Mouse (Mus musculus) gastrocnemius, adult 8-10 months (tissue): ENCODE results near the gene Slc23a2. TPM values are rescaled to one million over a fixed set of nuclear protein-coding genes. Genes with fewer than 3 reads are reported as not detected.

Source experiments
- DNase-seq, 2 experiments: peaks; one replicate each; pipeline ENCODE4 v3.0.0; 2022; ENCODE audit warnings: low spot score in 2 of 2
- total RNA-seq, 4 experiments: library from RNA; stranded (reverse); gene quantifications; 2 replicates each; pipeline ENCODE4 v1.2.4; 2022

Slc23a2 gene
- total RNA-seq, 4 experiments from 2014 or later: 8.0 to 10.3 (median 9.6) TPM

DNA sequence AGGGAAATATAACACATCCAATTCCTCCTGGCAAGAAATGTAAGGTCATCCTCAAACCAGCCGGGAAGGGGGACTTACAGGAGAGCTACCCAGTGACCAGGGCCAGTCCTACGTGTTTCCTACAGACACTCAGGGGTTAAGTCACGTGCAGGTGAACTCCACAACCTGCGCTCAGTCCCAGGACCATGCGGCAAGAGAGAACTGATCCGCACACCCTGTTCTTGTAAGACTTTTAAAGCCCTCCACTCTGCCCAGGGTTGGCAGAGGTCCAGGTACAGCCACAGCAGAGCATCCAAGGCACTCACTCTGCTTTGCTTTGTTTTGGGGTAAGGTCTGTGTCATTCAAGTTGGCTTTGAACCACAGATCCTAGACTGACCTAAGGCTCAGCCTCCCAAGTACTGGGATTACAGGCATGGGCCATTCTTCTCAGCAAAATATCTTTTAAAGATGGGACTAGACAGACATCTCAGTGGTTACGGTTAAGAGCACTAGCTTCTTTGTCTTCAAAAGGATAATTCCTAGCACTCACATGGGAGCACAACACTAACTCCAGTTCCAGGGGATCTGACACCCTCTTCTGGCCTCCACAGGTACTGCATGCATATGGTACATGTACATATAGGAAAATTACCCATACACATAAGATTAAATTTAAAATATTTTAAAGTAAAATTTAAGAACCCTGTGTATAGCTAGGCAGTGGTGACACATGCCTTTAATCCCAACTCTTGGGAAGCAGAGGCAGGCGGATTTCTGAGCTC is 8.9 kb downstream of the Slc23a2 start:
- DNase-seq: no peak

DNA sequence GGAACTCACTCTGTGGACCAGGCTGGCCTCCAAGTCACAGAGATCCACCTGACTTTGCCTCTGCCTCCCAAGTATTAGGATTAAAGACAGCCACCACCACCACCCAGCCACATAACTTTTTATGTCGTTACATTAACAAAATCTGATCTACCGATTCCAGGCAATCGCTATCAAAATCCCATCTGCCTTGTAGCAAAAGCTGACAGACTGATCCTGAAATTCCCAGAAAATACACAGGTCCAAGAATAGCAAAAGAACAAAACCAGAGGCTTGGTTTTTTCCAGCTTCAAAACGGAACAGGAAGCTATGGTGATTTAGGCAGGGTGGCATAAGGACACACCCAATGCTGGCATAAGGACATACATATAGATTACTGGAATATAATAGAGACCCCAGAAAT is 10.2 kb downstream of the Slc23a2 start:
- no peak for DNase-seq

DNA sequence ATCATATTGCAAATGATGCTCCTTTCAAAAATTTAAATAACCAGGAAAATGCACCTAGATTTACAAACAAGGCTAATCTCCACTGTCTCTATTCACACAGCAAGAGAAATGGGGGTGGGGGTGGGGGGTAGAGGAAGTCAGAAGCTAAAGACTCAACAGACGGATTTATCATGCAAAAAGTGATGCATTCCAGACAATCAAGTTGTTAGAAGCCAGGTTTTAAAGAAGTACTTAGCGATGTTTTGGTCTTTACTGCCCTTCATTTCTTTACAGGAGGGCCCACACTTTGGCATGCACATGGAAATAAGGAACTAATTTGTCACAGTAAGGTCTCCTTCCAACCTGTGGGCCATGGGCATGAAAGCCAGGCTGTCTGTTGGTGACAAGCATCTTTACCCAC is 11.5 kb downstream of the Slc23a2 start:
- no peak for DNase-seq

DNA sequence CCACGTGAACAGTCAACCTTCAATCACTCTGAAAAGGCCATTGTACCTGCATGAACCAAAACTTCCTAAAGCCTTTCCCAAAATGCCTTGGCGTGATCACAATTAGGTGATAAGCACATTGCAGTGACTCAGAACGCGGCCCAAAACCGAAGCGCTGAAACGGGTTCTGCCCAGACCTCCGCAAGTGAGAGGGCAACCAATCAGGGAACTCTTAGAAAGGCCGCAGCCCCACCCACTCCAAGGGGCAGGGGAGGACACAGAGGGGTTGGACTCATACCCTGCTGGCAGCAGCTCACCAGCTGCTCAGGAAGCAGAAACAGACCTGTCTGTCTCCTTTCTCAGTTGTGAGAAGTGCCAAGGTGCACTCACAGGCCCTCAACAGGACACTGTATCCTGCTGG is 13.6 kb downstream of the Slc23a2 start:
- peak in 1 of 2 experiments; percentile 74 for DNase-seq

DNA sequence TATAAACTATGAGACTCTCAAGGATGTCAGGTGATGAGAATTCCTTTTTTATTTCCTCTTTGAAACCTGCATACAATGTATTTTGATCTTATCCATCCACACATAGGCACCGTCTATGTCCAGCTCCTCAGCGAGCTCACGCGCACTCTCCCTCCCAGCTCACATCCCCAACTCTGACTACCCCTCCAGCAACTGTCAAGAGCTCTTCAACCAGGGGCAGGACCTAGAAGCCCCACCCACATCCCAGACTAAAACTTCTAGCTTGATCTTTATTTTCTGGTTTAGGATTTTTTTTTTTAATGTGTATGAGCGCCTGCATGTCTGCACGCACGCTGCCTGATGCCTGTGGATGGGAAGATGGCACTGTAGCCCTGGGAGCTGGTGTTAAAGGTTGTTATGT is 14.9 kb downstream of the Slc23a2 start:
- DNase-seq: no peak

DNA sequence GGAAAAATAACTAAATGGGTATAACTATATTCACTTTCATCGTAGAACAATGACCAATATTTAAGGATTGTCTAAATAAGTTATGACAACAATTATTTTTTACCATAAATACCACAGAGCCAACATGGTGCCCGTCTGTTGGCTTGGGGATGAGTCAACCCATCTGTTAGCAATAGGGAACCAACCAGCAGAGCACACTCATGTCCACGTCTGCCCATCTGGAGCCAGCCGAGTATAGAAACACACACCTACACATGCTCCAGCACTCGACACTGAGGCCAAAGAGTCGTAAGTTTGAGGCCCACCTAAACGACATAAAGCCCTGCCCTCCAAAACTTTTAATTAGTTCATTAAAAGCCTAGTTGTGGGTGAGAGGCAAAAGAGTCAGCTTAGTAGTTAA is 15.7 kb downstream of the Slc23a2 start:
- no peak for DNase-seq

DNA sequence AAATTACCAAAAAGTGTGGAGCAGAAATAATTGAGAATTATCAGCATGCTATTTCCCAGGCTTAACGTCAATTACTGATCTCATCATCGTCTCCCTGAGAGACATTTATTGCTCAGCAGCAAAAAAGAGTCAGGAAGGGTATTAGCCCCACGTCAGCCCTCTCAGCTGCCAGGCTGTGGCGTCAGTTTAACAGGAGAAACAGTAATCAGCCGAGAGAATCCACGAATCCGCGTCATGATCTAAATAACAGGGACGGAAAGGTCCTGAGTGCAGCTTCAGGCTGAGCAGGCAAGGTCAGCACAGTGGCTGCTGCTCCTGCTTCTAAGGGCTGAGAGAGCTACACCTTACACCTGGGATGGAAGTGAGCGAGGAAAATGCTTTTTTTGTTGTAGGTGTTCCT is 17.0 kb downstream of the Slc23a2 start:
- no peak for DNase-seq

DNA sequence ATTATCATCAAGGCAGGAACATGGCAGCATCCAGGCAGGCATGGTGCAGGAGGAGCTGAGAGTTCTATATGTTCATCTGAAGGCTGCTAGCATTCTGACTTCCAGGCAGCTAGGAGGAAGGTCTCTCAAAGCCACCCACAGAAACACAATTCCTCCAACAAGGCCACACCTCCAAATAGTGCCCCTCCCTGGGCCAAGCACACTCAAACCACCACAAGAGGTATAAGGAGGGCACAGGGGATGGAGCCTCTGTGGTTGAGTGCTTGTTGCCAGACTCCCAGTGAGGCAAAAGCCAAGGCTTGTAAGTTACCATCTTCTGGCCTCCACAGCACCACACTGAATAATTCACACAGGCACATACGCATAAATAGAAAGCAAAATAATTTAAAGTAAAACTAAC is 18.6 kb downstream of the Slc23a2 start:
- DNase-seq: no peak

DNA sequence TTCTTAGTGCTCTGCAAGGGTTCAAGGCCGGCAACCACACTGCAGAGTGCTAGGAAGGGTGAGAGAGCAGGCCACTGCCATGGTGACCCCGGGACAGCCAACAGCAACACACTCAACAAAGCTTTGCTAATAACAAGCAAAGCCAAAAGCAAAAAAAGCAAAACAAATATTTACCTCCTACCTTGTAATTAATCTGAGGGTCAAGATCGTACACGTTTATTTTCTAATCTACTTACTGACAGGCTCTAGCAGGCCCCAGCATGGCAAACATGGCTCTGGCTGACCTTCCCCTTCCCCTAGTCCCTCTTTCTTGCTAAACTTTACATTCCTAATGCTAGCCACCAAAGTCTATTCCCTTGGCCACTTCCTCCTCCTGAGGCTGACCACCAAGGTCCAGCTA is 21.8 kb downstream of the Slc23a2 start:
- DNase-seq: no peak

DNA sequence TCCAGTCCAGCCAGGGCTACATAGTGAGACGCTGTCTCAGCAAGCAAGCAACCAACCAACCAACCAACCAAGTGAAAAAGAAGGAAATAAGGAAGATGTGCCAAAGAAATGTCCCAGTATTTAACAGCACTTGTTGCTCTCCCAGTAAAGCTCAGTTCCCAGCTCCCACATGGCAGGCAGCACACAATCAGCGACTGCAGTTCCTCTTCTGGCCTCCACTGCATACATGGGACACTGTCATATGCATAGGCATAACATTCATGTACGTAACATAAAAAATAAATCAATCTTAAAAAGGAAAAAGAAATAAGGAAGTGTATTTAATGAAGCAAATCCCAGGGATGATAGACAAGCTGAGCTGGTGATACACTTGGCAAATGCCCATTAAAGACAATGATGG is 23.9 kb downstream of the Slc23a2 start:
- no peak for DNase-seq

DNA sequence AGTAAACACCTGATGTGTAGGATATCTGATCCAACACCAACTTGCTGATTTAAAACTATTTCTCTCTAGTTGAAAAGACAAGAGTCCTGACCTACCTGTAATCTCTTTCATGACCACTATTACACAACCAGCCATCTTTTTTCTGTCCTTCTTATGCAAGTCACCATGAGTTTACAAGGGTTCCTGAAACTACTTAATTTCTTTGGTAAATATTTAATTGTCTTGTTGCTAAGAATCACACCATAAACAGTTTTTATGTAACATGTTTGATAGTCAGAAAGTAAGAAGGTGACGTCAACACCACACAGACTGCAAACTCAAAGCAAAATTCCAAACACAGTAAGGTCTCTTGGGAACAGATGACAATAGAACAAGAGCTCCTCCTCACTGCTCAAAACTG is 26.3 kb downstream of the Slc23a2 start:
- DNase-seq: no peak

DNA sequence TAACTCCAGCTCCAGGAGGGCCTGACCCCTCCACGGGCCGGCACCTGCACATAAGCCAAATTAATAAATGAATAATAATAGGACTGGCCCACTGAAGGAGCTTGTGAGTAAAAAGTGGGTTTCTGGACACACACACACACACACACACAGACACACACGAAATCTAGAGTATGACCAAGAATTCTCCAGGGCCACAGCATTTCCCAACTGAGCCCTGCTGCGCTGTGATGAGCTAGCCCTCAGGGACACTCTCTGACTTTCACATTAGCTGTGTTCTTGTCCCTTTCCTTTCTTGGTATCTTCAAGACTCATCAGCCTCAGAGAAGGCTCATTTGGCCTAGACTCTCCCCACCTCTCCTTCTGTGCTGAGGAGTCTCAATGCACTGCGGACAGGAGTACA is 29.0 kb downstream of the Slc23a2 start:
- DNase-seq: no peak

DNA sequence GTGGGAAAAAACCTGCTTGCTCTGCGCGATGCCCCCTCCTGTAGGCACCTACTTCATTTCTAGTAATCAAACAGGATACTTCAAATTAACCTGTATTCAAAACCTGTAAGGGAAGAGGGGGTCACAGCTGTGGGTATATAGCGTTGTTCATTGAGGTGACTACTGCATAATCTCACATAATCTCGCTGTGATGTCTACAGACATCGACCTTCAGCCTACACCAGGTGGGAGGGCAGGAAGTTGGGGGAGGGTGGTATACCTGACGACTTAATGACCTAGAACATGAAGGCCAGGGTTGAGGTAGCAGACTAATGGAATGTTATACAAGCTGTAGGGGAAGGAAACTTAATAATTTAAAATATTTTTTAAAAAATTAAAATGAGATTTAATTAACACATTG is 29.6 kb downstream of the Slc23a2 start:
- no peak for DNase-seq

DNA sequence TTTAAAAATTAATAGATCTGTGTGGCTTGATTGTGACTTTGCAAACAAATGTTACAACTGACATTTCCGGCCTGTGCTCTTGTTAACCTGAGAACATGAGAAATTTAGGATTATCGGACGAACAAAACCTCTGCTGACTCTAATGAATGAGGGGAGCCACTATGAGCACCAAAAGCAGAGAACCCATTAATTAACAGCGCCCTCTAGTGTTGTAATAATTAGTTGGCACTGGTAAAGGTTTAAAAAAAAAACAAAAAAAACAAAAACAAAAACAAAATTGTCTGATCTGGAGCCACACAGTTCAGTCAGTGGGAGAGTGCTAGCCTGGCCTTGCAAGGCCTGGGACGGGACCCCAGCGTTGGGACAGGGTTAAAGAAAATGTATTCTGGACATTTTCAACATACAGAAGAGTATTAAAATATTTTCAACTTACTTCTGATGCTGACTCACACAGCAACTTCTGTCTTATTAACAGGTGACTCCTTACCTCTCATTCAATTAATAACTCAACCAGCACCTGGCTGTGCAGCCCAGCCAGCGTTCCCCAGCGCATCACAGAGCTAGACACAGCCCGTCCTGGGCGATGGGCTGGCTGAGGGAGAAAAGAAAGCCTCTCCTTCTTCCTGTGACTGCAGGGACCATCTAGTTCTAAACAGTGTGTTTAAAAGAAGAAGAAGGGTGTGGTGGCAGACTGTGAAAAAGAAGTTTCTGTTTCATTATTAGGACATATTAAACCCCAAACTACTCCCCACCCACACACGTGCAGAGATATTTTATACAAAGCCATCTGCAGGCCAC is 30.7 kb downstream of the Slc23a2 start:
- no peak for DNase-seq

DNA sequence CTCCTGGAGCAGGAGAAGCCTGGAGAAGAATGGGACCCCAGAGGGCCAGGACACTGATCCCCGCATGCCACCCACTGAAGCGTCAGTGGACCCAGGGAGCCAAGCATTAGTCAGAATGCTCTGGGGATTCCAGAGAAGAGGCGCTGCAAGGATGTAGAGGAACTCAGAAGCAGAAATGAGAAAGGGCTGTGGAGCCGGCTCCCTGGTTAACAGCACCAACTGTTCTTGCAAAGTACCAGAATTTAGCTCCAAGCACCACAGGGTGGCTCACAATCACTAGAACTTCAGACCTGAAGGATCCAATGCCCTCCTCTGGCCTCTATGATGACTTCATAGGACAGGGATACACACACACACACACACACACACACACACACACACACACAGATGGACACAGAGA is 32.6 kb downstream of the Slc23a2 start:
- DNase-seq: no peak

DNA sequence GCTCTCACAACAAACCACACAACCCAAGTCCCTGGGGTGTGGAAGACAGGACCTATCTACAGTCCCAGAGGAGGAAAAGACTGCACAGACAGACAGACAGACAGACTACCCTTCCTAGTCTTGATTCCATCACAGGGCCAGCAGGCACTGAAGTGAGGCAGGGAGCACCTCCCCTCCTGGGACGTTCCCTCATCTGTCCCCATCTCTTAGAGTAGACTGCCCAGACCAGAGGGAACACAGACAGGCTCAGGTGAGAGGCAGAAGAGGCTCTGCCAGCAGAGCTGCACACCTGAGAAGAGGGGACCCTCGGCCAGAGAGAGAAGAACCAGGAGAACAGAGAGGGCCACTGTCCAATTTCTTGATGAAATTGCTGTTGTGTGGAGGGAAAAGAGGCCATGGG is 33.0 kb downstream of the Slc23a2 start:
- DNase-seq: no peak

DNA sequence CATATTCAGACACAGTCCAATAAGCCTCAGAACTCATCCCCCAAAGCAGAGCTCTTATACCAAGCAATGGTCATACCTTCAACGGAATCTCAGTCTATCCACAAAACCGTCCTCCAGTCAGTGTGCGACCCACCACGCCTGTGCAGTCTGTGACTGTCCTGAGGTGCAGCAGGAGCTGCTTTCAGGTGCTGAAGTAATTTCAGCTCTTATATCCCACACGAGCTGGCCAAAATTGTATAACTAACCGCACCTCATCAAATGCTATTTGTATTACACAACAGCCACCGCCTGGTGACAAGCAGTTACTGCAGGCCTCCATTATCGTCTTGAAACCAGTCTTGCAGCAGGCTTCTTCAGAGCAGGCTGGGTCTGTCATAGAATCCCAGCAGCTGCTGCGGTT is 33.6 kb downstream of the Slc23a2 start:
- peak; percentile 37 for DNase-seq

DNA sequence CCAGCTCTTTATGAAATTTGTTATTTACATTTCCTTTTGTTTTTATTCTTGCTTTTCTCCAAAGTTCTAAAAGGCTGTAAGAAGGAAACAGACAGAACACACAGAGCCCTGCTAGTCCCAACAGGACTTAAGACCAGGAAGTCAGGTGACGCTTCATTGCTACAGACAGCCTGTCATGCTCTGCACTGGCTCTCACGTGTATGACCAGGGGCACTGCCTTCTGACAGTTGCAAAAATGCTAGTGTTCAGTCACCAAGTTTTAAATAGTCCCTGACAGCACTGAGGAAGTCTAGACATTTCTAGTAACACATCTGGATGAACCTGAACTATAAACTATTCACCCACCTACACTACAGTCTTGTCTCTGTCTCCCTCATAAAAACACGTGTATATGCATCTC is 34.2 kb downstream of the Slc23a2 start:
- no peak for DNase-seq

DNA sequence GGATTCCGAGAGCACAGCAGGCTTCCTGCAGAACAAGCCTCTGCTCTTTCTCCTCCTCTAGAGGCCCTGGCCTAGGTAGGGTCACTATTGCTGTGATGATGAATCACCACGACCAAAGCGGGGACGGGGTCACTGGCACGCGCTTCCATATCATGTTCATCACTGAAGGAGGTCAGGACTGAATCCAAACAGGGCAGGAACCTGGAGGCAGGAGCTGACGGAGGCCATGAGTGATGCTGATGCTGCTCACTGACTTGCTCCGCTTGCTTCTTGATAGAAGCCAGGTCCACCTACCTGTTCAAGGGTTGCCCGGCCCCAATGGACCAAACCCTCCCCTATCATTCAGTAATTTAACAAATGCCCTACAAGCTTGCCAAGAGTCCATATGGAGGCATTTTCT is 35.9 kb downstream of the Slc23a2 start:
- no peak for DNase-seq

DNA sequence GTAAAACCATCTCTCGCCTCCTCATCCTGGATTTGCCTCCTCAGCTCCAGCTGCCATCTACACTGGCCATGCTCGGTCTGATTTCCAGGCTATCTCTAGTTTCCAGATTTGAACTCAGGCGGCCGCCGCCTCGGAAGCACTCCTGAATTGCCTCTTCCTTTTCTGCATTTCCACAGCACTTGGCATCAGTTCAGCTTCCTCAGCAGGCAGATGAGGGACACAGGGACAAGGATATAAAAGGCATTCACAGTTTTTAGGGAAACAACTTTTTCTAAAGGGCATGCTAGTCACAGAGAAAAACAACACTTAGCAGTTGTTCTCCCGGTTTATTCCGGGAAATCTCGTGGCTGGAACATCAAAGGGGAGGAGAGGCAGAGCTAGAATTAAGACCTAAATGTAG is 37.3 kb downstream of the Slc23a2 start:
- peak in 1 of 2 experiments; percentile 25 for DNase-seq

DNA sequence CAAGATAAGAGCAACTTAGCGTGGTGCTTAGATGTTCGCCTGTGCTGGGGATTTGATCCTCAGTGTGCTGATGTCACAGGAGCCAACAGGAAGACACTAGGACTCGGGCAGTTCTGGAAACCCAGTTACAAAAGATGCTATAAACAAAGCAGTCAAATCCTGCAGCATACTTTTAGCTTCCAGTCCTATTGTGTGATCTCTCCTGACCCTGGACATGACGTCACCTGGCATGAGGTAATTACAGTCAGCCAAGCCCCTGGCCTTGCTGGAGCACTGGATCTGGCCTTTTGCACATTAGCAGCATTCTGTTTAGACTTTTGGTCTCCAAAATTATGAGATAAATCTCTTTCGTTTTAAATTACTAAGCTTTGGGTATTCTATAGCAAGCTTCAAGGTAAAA is 38.8 kb downstream of the Slc23a2 start:
- DNase-seq: no peak

DNA sequence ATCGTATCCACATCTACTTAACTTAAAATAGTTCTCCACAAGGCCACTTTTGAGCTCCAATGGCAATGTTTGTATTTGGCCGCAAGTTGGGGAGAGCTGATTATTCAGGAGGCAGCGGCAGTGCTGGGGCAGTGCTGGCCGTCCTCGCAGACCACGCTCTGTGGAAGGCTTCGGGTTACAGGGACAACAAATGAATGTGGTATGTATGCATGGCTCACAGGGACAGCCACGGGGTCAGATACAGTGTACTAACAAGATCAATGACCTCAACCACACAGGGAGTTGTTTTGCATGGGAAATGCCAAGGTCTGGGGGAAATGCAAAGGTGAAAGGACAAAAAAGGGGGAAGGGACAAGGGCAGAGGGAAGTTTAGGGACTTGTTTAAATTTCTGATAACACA is 41.6 kb downstream of the Slc23a2 start:
- no peak for DNase-seq

DNA sequence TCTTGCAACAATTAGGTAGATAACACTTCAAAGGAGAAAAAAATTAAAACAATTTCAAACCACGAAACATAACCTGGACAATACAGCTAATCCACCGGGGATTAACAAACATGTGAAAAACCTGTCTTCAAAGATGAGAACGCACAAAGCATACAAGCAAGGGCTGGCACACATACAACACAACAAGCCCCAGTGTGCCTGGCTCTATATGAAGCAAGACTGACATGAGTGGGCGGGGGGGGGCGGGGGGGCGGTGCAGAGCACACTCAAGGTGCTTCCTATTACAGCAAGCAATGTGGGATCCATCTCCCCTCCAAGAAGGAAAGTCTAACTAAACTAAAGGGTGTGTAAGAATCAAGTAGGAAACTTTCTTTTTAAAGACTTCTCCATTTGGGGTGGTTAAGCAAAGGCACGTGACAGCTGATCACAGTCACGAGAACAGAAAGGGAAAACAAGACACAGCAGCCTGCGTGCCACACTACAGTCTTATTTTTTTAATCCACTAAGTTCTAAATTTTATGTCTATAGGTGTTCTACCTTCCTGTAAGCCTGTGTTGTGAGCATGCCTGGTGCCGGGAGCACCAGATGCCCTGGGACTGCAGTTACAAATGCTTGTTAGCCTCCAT is 42.3 kb downstream of the Slc23a2 start:
- no peak for DNase-seq
